Mouse (Mus musculus): ENCODE data around the gene Shank1. TPM values are rescaled to one million over a fixed set of nuclear protein-coding genes. Genes with fewer than 3 reads are reported as not detected.

Shank1 gene
- polyA plus RNA-seq, 1 experiment from 2014 or later: 0.84 TPM

DNA sequence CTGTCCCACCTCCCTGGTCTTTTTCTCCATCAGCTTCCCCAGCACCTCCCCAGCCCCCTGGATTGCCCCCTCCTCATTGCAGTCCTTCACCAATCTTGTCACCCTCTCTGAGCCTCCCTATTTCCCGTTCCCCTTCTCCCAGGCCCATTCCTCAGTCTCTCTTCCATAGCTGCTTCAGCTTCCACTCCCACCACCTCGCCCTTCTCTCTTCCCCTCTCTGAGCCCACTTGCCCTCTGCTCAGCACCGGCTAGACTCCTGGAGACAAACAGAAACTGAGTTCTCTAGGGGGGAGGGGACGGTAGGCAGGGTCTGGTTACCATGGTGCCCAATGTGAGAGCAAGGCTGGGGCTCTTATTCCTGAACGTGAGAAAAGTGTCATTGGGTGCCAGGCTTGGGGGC is 64.7 kb downstream of the Shank1 start:
- DNase-seq (ENCODE audit: low spot score): no peak
- WGBS: 3% methylated on average over 5 of the region's 5 CpGs
- peak overlapping the region; percentile 86 for H3K27ac ChIP-seq
- H3K4me1 ChIP-seq: peaks cover 21% of the 10 kb centered on the region
- H3K36me3 ChIP-seq: no peaks in the 10 kb centered on the region
- 0 out of 2 replicates have a peak, but pooled peaks cover 4% of the 10 kb centered on the region for H3K27me3 ChIP-seq (ENCODE audit: insufficient read depth, poor library complexity, severe bottlenecking)
- no peaks in the 10 kb centered on the region for H3K9me3 ChIP-seq
- peak overlapping the region; percentile 69 for H3K4me3 ChIP-seq

DNA sequence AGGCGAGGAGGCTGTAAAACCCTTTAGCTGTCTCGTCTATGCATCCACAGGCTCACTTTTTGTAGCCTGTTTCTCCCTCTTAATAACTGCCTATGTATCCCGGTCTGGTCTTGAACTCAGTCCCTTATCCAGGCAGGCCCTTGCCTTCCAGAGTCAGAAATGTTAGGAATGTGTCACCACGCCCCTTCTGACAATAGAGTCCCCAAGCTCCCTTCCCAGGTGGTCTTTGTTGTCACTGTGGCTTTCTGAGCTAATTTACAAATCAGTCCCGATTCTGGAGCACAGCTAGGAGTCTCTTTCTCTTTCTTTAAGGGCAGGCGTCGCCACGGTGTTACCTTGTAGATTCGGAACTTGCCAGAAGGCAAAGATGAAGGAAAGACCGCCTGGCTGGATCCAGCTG is 65.2 kb downstream of the Shank1 start:
- 8% methylated on average over 10 of the region's 10 CpGs for WGBS
- no peak for DNase-seq (ENCODE audit: low spot score)
- peaks cover 21% of the 10 kb centered on the region for H3K4me1 ChIP-seq
- H3K4me3 ChIP-seq: peak overlapping the region; percentile 69
- H3K36me3 ChIP-seq: no peaks in the 10 kb centered on the region
- no peaks in the 10 kb centered on the region for H3K9me3 ChIP-seq
- H3K27me3 ChIP-seq (ENCODE audit: insufficient read depth, poor library complexity, severe bottlenecking): 0 out of 2 replicates have a peak, but pooled peaks cover 4% of the 10 kb centered on the region
- peak overlapping the region; percentile 86; the same call in 1 of the 2 replicates for H3K27ac ChIP-seq

- WGBS: 67% methylated on average over 3 of the region's 3 CpGs
- Histone ChIP-seq H3K9me3 (no peaks in the 10 kb centered on the region), H3K27me3 (ENCODE audit: insufficient read depth, poor library complexity, severe bottlenecking) (0 out of 2 replicates have a peak, but pooled peaks cover 4% of the 10 kb centered on the region), H3K4me3 (no peak overlapping the region), H3K36me3 (no peaks in the 10 kb centered on the region), H3K4me1 (peaks cover 21% of the 10 kb centered on the region), H3K27ac (no peak overlapping the region)
- no peak for DNase-seq (ENCODE audit: low spot score)
These were observed 65.7 kb downstream of the Shank1 start for GRCm38 (mm10) chr7:44375793-44376192.

DNA sequence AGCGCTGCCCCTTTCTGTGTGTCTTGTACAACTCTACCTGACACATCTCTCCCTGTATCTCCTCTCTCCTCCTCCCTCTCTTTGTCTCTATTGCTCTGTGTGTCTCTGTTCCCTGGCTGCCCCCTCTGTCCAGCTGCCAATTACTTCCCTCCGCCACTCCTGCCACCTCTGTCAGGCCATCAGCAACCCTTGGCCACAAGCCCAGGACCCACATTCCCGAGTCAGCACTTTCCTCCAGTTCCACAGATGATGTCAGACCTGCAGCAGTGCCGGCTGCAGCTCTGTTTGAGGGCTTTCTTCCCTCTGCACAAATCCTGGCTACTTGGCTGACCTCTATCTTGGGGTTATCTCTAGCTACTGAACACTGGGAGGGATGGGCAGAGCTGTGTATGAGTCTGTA is 68.2 kb downstream of the Shank1 start:
- Histone ChIP-seq H3K4me1 (peaks cover 19% of the 10 kb centered on the region), H3K27ac (no peak overlapping the region), H3K27me3 (ENCODE audit: insufficient read depth, poor library complexity, severe bottlenecking) (peaks cover 23% of the 10 kb centered on the region), H3K4me3 (no peak overlapping the region), H3K36me3 (no peaks in the 10 kb centered on the region), H3K9me3 (no peaks in the 10 kb centered on the region)
- no peak for DNase-seq (ENCODE audit: low spot score)
- WGBS: 40% methylated on average over 4 of the region's 4 CpGs

GRCm38 (mm10) chr7:44382541-44382940 is 72.5 kb downstream of the Shank1 start:
- H3K36me3 ChIP-seq: no peaks in the 10 kb centered on the region
- no peak overlapping the region for H3K27ac ChIP-seq
- no peaks in the 10 kb centered on the region for H3K9me3 ChIP-seq
- H3K27me3 ChIP-seq (ENCODE audit: insufficient read depth, poor library complexity, severe bottlenecking): peaks cover 61% of the 10 kb centered on the region
- H3K4me3 ChIP-seq: no peak overlapping the region
- 75% methylated on average over 12 of the region's 12 CpGs for WGBS
- H3K4me1 ChIP-seq: peaks cover 17% of the 10 kb centered on the region
- no peak for DNase-seq (ENCODE audit: low spot score)

DNA sequence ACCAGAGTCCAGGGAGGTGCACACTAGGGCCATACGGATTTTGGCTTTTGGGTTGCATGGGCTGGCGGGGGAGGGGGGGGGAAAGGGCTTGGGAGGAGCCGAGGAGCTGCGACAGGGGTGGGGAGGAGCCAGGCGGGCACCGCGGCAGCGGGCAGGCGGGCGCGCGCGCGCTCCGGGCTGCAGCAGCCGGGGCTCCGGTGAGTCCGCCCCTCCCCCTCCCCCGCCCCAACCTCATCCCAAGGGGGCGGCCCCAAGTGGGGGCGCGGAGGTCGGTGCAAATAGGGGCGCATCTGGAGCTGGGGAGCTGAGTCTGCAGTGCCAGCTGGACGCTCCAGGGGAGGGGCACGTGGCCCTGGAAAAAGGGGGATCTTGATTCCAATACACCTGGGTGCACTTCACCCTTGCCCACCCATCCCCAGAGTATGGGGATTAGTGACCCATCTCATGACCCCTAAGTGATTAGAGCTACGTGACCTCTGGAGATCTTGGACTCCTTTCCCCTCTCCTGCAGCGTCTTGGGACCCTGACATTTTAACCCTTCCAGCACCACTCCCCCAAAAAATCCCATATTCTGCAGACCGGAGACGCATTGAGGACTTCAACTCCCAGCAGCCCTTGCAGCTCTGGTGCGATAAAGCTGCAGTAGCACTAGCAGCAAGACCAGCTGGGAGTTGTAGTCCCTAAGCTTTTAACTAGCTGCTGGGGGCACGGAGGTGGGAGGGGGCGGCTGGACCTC is 74.1 kb downstream of the Shank1 start, which contains the start of gene Syt3:
Syt3 (plus strand) TSS at position 123 of the 736 bp plus-strand sequence.
- Histone ChIP-seq H3K9me3 (no peaks in the 10 kb centered on the region), H3K4me3 (peak within 1 kb of the TSS; percentile 64), H3K36me3 (no peaks in the 10 kb centered on the region), H3K27me3 (ENCODE audit: insufficient read depth, poor library complexity, severe bottlenecking) (peaks cover 68% of the 10 kb centered on the region), H3K4me1 (peaks cover 11% of the 10 kb centered on the region), H3K27ac (no peak within 1 kb of the TSS)
- WGBS: 1% methylated on average over 33 of the region's 33 CpGs
- no peak for DNase-seq (ENCODE audit: low spot score)

DNA sequence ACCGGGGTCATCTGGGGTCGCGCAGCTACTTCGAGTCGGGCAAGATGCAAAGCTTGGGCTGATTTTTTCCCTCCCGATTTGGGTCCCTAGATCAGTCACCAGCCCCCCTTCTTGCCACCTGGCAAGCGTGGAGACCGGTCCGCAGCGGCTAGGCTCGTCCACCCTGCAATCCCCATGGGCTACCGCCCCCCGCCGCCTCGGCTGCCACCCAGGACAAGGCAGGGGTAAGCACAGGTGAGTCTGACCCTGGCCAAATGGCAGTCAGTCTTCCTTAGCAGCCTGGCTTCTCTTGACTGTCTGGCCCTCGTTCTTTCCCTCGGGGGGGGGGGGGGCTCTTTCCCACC is 74.6 kb downstream of the Shank1 start:
- Histone ChIP-seq H3K9me3 (no peaks in the 10 kb centered on the region), H3K27ac (no peak overlapping the region), H3K36me3 (no peaks in the 10 kb centered on the region), H3K4me3 (peak overlapping the region; percentile 64), H3K27me3 (ENCODE audit: insufficient read depth, poor library complexity, severe bottlenecking) (peaks cover 71% of the 10 kb centered on the region), H3K4me1 (peaks cover 11% of the 10 kb centered on the region)
- no peak for DNase-seq (ENCODE audit: low spot score)
- under 1% methylated on average over 17 of the region's 17 CpGs for WGBS

- peak within 1 kb of the TSS; percentile 64 for H3K4me3 ChIP-seq
- 72% methylated on average over 12 of the region's 12 CpGs for WGBS
- no peak for DNase-seq (ENCODE audit: low spot score)
- peaks cover 11% of the 10 kb centered on the region for H3K4me1 ChIP-seq
- H3K27me3 ChIP-seq (ENCODE audit: insufficient read depth, poor library complexity, severe bottlenecking): peaks cover 76% of the 10 kb centered on the region
- H3K27ac ChIP-seq: no peak within 1 kb of the TSS
- H3K9me3 ChIP-seq: no peaks in the 10 kb centered on the region
- H3K36me3 ChIP-seq: no peaks in the 10 kb centered on the region
These were observed 75.7 kb downstream of the Shank1 start, which contains the start of gene 1700008O03Rik for GRCm38 (mm10) chr7:44385720-44386119. Gene 1700008O03Rik (minus strand): TSS chr7:44385820.

GRCm38 (mm10) chr7:44391831-44392230 is 81.8 kb downstream of the Shank1 start:
- Histone ChIP-seq H3K36me3 (no peaks in the 10 kb centered on the region), H3K9me3 (no peaks in the 10 kb centered on the region), H3K4me1 (0 out of 2 replicates have a peak, but pooled peaks cover 3% of the 10 kb centered on the region), H3K27ac (no peak overlapping the region), H3K4me3 (no peak overlapping the region), H3K27me3 (ENCODE audit: insufficient read depth, poor library complexity, severe bottlenecking) (peaks cover 66% of the 10 kb centered on the region)
- WGBS: 76% methylated on average over 4 of the region's 4 CpGs
- DNase-seq (ENCODE audit: low spot score): no peak

DNA sequence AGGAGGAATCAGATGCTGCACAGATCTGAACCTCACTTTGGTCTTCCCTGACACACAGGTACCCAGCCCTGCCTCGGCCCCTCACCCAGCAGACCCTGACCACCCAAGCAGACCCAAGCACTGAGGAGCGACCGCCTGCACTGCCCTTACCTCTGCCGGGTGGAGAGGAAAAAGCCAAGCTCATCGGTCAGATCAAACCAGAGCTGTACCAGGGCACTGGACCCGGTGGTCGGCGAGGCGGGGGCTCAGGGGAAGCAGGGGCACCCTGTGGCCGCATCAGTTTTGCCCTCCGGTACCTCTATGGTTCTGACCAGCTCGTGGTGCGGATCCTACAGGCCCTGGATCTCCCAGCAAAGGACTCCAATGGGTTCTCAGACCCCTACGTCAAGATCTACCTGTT is 82.3 kb downstream of the Shank1 start:
- 86% methylated on average over 14 of the region's 14 CpGs for WGBS
- Histone ChIP-seq H3K27ac (no peak overlapping the region), H3K27me3 (ENCODE audit: insufficient read depth, poor library complexity, severe bottlenecking) (peaks cover 62% of the 10 kb centered on the region), H3K4me1 (0 out of 2 replicates have a peak, but pooled peaks cover 3% of the 10 kb centered on the region), H3K4me3 (no peak overlapping the region), H3K36me3 (no peaks in the 10 kb centered on the region), H3K9me3 (no peaks in the 10 kb centered on the region)
- no peak for DNase-seq (ENCODE audit: low spot score)

DNA sequence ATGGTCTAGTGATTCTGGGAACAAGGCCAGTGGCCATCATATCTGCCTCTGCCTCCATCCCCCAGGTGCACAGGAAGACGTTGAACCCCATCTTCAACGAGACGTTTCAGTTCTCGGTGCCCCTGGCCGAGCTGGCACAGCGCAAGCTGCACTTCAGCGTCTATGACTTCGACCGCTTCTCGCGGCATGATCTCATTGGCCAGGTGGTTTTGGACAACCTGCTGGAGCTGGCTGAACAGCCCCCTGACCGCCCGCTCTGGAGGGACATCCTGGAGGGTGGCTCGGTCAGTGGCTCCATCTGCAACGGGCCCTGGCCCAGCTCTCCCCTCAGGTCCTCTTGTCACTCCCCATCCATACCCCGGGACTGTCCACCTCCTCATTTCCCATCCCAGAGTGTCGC is 83.2 kb downstream of the Shank1 start:
- H3K4me3 ChIP-seq: no peak overlapping the region
- H3K36me3 ChIP-seq: no peaks in the 10 kb centered on the region
- WGBS: 82% methylated on average over 17 of the region's 17 CpGs
- no peaks in the 10 kb centered on the region for H3K9me3 ChIP-seq
- H3K4me1 ChIP-seq: 0 out of 2 replicates have a peak, but pooled peaks cover 3% of the 10 kb centered on the region
- H3K27ac ChIP-seq: no peak overlapping the region
- H3K27me3 ChIP-seq (ENCODE audit: insufficient read depth, poor library complexity, severe bottlenecking): peaks cover 53% of the 10 kb centered on the region; the same call in 1 of the 2 replicates
- DNase-seq (ENCODE audit: low spot score): no peak

DNA sequence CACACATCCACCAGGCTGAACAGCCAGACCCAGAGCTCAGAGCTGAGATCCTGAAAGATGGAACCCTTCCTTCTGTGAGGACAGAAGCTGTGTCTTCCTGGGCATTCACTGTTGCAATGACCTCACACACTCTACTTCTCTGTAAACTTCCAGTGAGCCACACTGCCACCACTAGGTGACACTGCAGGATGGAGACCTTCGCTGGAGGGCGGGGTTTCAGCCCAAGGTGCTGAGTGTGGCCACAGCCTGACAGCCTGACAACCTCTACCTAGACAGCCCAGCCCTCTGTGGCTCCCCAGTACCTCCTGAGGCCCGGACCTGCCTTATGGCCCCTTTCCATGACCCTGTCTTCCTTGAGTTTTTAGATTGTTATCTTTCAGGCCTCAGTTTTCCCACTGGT is 88.5 kb downstream of the Shank1 start:
- Histone ChIP-seq H3K9me3 (no peaks in the 10 kb centered on the region), H3K4me3 (no peak overlapping the region), H3K27ac (0 out of 2 replicates have a peak overlapping the region, but pooled peaks have one; percentile 38), H3K4me1 (peaks cover 17% of the 10 kb centered on the region), H3K27me3 (ENCODE audit: insufficient read depth, poor library complexity, severe bottlenecking) (0 out of 2 replicates have a peak, but pooled peaks cover 26% of the 10 kb centered on the region), H3K36me3 (no peaks in the 10 kb centered on the region)
- WGBS: 1% methylated on average over 3 of the region's 3 CpGs
- peak; percentile 92 for DNase-seq (ENCODE audit: low spot score)

DNA sequence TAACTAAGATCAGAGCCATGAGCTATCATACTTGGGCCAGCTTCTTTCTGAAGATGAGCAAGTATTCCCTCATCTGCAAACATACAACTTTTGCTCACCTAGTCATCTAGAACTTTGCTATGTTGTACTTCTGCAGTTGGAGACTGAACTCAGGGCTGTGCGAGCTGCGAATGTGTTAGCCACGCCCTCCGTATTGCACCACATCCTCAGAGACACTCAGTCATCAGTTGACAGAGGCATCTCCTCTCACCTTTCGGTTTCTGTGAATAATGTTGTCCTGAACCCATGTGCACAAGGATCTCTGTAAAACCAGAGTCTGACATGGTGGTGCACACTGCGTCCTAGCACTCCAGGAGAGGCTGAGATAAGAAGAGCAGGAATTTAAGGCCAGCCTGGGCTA is 91.6 kb downstream of the Shank1 start:
- Histone ChIP-seq H3K4me3 (no peak overlapping the region), H3K4me1 (peaks cover 14% of the 10 kb centered on the region), H3K9me3 (no peaks in the 10 kb centered on the region), H3K27me3 (ENCODE audit: insufficient read depth, poor library complexity, severe bottlenecking) (peaks cover 8% of the 10 kb centered on the region; the same call in 1 of the 2 replicates), H3K27ac (no peak overlapping the region), H3K36me3 (no peaks in the 10 kb centered on the region)
- WGBS: 78% methylated on average over 6 of the region's 6 CpGs
- no peak for DNase-seq (ENCODE audit: low spot score)

Measured in heart, embryonic 10.5 days (tissue).